Mouse (Mus musculus) myocyte (in vitro differentiated cells): ENCODE measurements around the gene Tes3-ps.

Source experiments
- CEBPB ChIP-seq: IDR thresholded peaks from 2 replicates; pipeline ENCODE4 v1.6.1; 2011; ENCODE audit warnings: mild to moderate bottlenecking, moderate library complexity; ENCODE audit not compliant: poor library complexity, insufficient read depth, severe bottlenecking
- E2F4 ChIP-seq: IDR thresholded peaks from one replicate; pipeline ENCODE4 v1.6.1; 2011; ENCODE audit warnings: mild to moderate bottlenecking, control low read depth, moderate library complexity; ENCODE audit not compliant: insufficient read depth
- MAX ChIP-seq: IDR thresholded peaks from one replicate; pipeline ENCODE4 v1.6.1; 2011; ENCODE audit warnings: low read depth, mild to moderate bottlenecking, control low read depth
- MYOD1 ChIP-seq, 3 experiments: IDR thresholded peaks; one replicate each; pipeline ENCODE4 v1.6.1; 2011; ENCODE audit warnings: control low read depth in 2 of 3, low read depth in 2 of 3, mild to moderate bottlenecking in 2 of 3, moderate library complexity in 1 of 3; ENCODE audit not compliant: insufficient read length in 2 of 3, control insufficient read depth in 1 of 3
- MYOG ChIP-seq, 3 experiments: IDR thresholded peaks; one replicate each; pipeline ENCODE4 v1.6.1; 2011; ENCODE audit warnings: control low read depth in 2 of 3, low read depth in 2 of 3, mild to moderate bottlenecking in 2 of 3; ENCODE audit not compliant: insufficient read length in 2 of 3, control insufficient read depth in 1 of 3, insufficient read depth in 1 of 3
- POLR2A ChIP-seq: IDR thresholded peaks from one replicate; pipeline ENCODE4 v1.6.1; 2011; ENCODE audit warnings: low read depth, mild to moderate bottlenecking, control low read depth, moderate library complexity; ENCODE audit not compliant: insufficient read length
- POLR2AphosphoS2 ChIP-seq: IDR thresholded peaks from one replicate; pipeline ENCODE4 v1.6.1; 2011; ENCODE audit warnings: low read depth, control low read depth; ENCODE audit not compliant: insufficient read length
- REST ChIP-seq: IDR thresholded peaks from one replicate; pipeline ENCODE4 v1.6.1; 2011; ENCODE audit warnings: mild to moderate bottlenecking, control low read depth, moderate library complexity; ENCODE audit not compliant: insufficient read depth, insufficient read length
- SRF ChIP-seq: IDR thresholded peaks from one replicate; pipeline ENCODE4 v1.6.1; 2011; ENCODE audit warnings: low read depth; ENCODE audit not compliant: control insufficient read depth, insufficient read length
- TCF12 ChIP-seq: IDR thresholded peaks from one replicate; pipeline ENCODE4 v1.6.1; 2011; ENCODE audit warnings: mild to moderate bottlenecking, control low read depth; ENCODE audit not compliant: poor library complexity, insufficient read depth, severe bottlenecking
- TCF3 ChIP-seq: IDR thresholded peaks from one replicate; pipeline ENCODE4 v1.6.1; 2011; ENCODE audit warnings: low read depth, control low read depth; ENCODE audit not compliant: insufficient read length
- USF1 ChIP-seq: IDR thresholded peaks from one replicate; pipeline ENCODE4 v1.6.1; 2011; ENCODE audit warnings: low read depth, mild to moderate bottlenecking, control low read depth, moderate library complexity

DNA sequence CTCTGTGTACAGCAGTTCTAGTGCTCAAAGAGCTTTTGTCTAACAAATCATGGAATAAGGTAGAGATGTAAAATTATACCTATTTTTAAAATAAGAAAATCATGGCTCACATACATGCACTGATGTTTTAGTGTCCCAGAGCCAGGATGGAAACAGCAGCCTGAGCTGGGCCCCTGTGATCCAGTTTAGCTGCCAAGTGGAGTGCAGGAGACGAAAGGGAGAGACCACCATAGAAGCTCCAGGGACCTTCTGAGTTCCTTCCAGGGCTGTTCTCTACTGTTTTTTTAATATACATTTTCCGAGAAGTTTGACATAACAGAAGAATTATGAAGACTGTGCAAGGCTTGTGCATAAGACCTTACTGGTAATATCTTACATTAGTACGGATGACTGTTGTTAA is 15.2 kb upstream of the Tes3-ps start:
- TF ChIP-seq POLR2A (no peak), E2F4 (no peak), CEBPB (no peak), USF1 (no peak), MAX (no peak), MYOG (IDR thresholded peaks at IDR 0.05; ENCODE audit: control insufficient read depth in 1 of 3, insufficient read depth in 1 of 3, insufficient read length in 2 of 3, low read depth in 2 of 3) (no peak), TCF3 (no peak), TCF12 (no peak), POLR2AphosphoS2 (no peak), REST (no peak), MYOD1 (IDR thresholded peaks at IDR 0.05; ENCODE audit: control insufficient read depth in 1 of 3, insufficient read length in 2 of 3, low read depth in 2 of 3) (no peak), SRF (no peak)
